Mouse (Mus musculus) kidney, embryonic 14.5 days (tissue): ENCODE results near the gene Cntn2. TPM values are rescaled to one million over a fixed set of nuclear protein-coding genes. Genes with fewer than 3 reads are reported as not detected.

ENCODE experiments used
- ATAC-seq: fragments of 200-750 bp; cut with Nextera tagmentation; 2 replicates; pipeline ENCODE4 v1.8.0; 2017; ENCODE audit warnings: moderate number of reproducible peaks, mild to moderate bottlenecking, moderate TSS enrichment, moderate library complexity; ENCODE audit not compliant: low FRiP score, low TSS enrichment
- H3K27ac ChIP-seq: fragments of 300-500 bp; sonication (generic); 2 replicates; pipeline ENCODE4 v1.5.1; 2014; ENCODE audit warnings: low read depth, mild to moderate bottlenecking, low read length, moderate library complexity, mixed read lengths
- H3K27me3 ChIP-seq: fragments of 300-500 bp; sonication (generic); 2 replicates; pipeline ENCODE4 v1.6.1; 2014; ENCODE audit warnings: mild to moderate bottlenecking, low read length; ENCODE audit not compliant: control insufficient read depth, insufficient read depth
- H3K36me3 ChIP-seq: fragments of 300-500 bp; sonication (generic); 2 replicates; pipeline ENCODE4 v1.6.1; 2014; ENCODE audit warnings: low read length, mixed read lengths; ENCODE audit not compliant: control insufficient read depth, insufficient read depth
- H3K4me1 ChIP-seq: fragments of 300-500 bp; sonication (generic); 2 replicates; pipeline ENCODE4 v1.6.1; 2014; ENCODE audit warnings: low read length, mixed read lengths; ENCODE audit not compliant: control insufficient read depth, insufficient read depth
- H3K4me2 ChIP-seq: fragments of 300-500 bp; sonication (generic); replicated peaks from 2 replicates; pipeline ENCODE4 v1.6.1; 2014; ENCODE audit warnings: low read depth, mild to moderate bottlenecking, low read length
- H3K4me3 ChIP-seq: fragments of 300-500 bp; sonication (generic); 2 replicates; pipeline ENCODE4 v1.5.1; 2014; ENCODE audit warnings: mild to moderate bottlenecking, low read length
- H3K9ac ChIP-seq: fragments of 300-500 bp; sonication (generic); 2 replicates; pipeline ENCODE4 v1.6.1; 2014; ENCODE audit warnings: low read depth, mild to moderate bottlenecking, low read length, moderate library complexity
- H3K9me3 ChIP-seq: fragments of 300-500 bp; sonication (generic); 2 replicates; pipeline ENCODE4 v1.6.1; 2016; ENCODE audit warnings: low read length; ENCODE audit not compliant: control insufficient read depth
- WGBS: fragments of 180-500 bp; shearing (Covaris S2); extraction: QIAGEN DNeasy Blood & Tissue Kit; methylation state at CpG from one replicate; pipeline ENCODE4 v1.1.7; 2014; 5-methylcytosine and 5-hydroxymethylcytosine counted together
- polyA plus RNA-seq: library from polyadenylated mRNA; unstranded; fragments of >200 nt; fragmentation: Nextera tagmentation; extraction: Ambion mirVana; gene quantifications from 2 replicates; pipeline ENCODE4 v1.2.1, GENCODE M21; 2014

The Cntn2 gene
- polyA plus RNA-seq, 1 experiment from 2014 or later: 0.32 TPM

GRCm38 (mm10) chr1:132537736-132538135 is 5.3 kb downstream of the Cntn2 start:
- no peak for ATAC-seq

GRCm38 (mm10) chr1:132536416-132536815 is 6.6 kb downstream of the Cntn2 start:
- 70% methylated on average over 3 of the region's 3 CpGs for WGBS
- peaks cover 5% of the 10 kb centered on the region for H3K4me1 ChIP-seq
- H3K4me3 ChIP-seq: no peak overlapping the region
- no peak overlapping the region for H3K4me2 ChIP-seq
- no peaks in the 10 kb centered on the region for H3K36me3 ChIP-seq
- peaks cover 8% of the 10 kb centered on the region; the same call in 1 of the 2 replicates for H3K27me3 ChIP-seq
- no peak overlapping the region for H3K27ac ChIP-seq
- ATAC-seq: no peak
- no peak overlapping the region for H3K9ac ChIP-seq
- H3K9me3 ChIP-seq: no peaks in the 10 kb centered on the region

More at GRCm38 (mm10) chr1:132537736-132538135, 5.3 kb downstream of the Cntn2 start:
- no peak overlapping the region for H3K27ac ChIP-seq
- H3K36me3 ChIP-seq: no peaks in the 10 kb centered on the region
- peaks cover 21% of the 10 kb centered on the region for H3K27me3 ChIP-seq
- H3K4me3 ChIP-seq: no peak overlapping the region
- H3K9me3 ChIP-seq: no peaks in the 10 kb centered on the region
- peaks cover 18% of the 10 kb centered on the region for H3K4me1 ChIP-seq
- WGBS: 83% methylated on average over 5 of the region's 5 CpGs
- H3K4me2 ChIP-seq: no peak overlapping the region
- no peak overlapping the region for H3K9ac ChIP-seq

GRCm38 (mm10) chr1:132535541-132535940 is 7.5 kb downstream of the Cntn2 start:
- ATAC-seq: no peak
- 93% methylated on average over 4 of the region's 4 CpGs for whole genome bisulfite sequencing
- Histone ChIP-seq H3K27ac (no peak overlapping the region), H3K9ac (no peak overlapping the region), H3K4me3 (no peak overlapping the region), H3K4me2 (no peak overlapping the region), H3K4me1 (0 out of 2 replicates have a peak, but pooled peaks cover 3% of the 10 kb centered on the region), H3K36me3 (no peaks in the 10 kb centered on the region), H3K9me3 (no peaks in the 10 kb centered on the region), H3K27me3 (peaks cover under 1% of the 10 kb centered on the region; the same call in 1 of the 2 replicates)

GRCm38 (mm10) chr1:132533840-132534239 is 9.2 kb downstream of the Cntn2 start:
- WGBS: 3% methylated on average over 8 of the region's 8 CpGs
- H3K27me3 ChIP-seq: no peaks in the 10 kb centered on the region; the same call in 1 of the 2 replicates

GRCm38 (mm10) chr1:132532521-132532920 is 10.5 kb downstream of the Cntn2 start:
- no peak overlapping the region for H3K4me3 ChIP-seq
- WGBS: 60% methylated on average over 9 of the region's 9 CpGs
- 0 out of 2 replicates have a peak, but pooled peaks cover 3% of the 10 kb centered on the region for H3K4me1 ChIP-seq
- ATAC-seq: no peak
- H3K27me3 ChIP-seq: no peaks in the 10 kb centered on the region; the same call in 1 of the 2 replicates
- H3K36me3 ChIP-seq: no peaks in the 10 kb centered on the region
- H3K9me3 ChIP-seq: no peaks in the 10 kb centered on the region
- no peak overlapping the region for H3K27ac ChIP-seq
- no peak overlapping the region for H3K4me2 ChIP-seq
- no peak overlapping the region for H3K9ac ChIP-seq

More at GRCm38 (mm10) chr1:132533840-132534239, 9.2 kb downstream of the Cntn2 start:
- Histone ChIP-seq H3K36me3 (no peaks in the 10 kb centered on the region), H3K4me1 (0 out of 2 replicates have a peak, but pooled peaks cover 3% of the 10 kb centered on the region), H3K9me3 (no peaks in the 10 kb centered on the region), H3K4me3 (no peak overlapping the region), H3K27ac (no peak overlapping the region), H3K9ac (no peak overlapping the region), H3K4me2 (peak overlapping the region; percentile 8; the same call in 1 of the 2 replicates)
- no peak; the same call in 1 of the 2 replicates for ATAC-seq

GRCm38 (mm10) chr1:132530631-132531191 is 12.3 kb downstream of the Cntn2 start:
- Histone ChIP-seq H3K4me3 (no peak overlapping the region), H3K9ac (no peak overlapping the region), H3K4me2 (no peak overlapping the region), H3K27me3 (no peaks in the 10 kb centered on the region; the same call in 1 of the 2 replicates), H3K4me1 (0 out of 2 replicates have a peak, but pooled peaks cover 3% of the 10 kb centered on the region), H3K27ac (no peak overlapping the region), H3K36me3 (no peaks in the 10 kb centered on the region), H3K9me3 (no peaks in the 10 kb centered on the region)
- ATAC-seq: no peak
- 10% methylated on average over 5 of the region's 5 CpGs for WGBS

- WGBS: 82% methylated on average over 19 of the region's 19 CpGs
- Histone ChIP-seq H3K4me1 (0 out of 2 replicates have a peak, but pooled peaks cover 3% of the 10 kb centered on the region), H3K27me3 (no peaks in the 10 kb centered on the region; the same call in 1 of the 2 replicates), H3K9me3 (no peaks in the 10 kb centered on the region), H3K36me3 (no peaks in the 10 kb centered on the region), H3K4me2 (no peak overlapping the region), H3K4me3 (no peak overlapping the region), H3K27ac (no peak overlapping the region), H3K9ac (no peak overlapping the region)
- ATAC-seq: no peak
Observed at GRCm38 (mm10) chr1:132528647-132529334, 14.3 kb downstream of the Cntn2 start.

- no peak for ATAC-seq
Observed at GRCm38 (mm10) chr1:132528071-132528470, 15.0 kb downstream of the Cntn2 start.

GRCm38 (mm10) chr1:132525832-132526231 is 17.2 kb downstream of the Cntn2 start:
- H3K9me3 ChIP-seq: no peaks in the 10 kb centered on the region
- no peak overlapping the region for H3K9ac ChIP-seq
- 0 out of 2 replicates have a peak, but pooled peaks cover 2% of the 10 kb centered on the region for H3K4me1 ChIP-seq
- ATAC-seq: no peak
- no peak overlapping the region for H3K27ac ChIP-seq
- H3K4me2 ChIP-seq: no peak overlapping the region
- WGBS: 5% methylated on average over 10 of the region's 10 CpGs
- H3K4me3 ChIP-seq: no peak overlapping the region
- no peaks in the 10 kb centered on the region for H3K27me3 ChIP-seq
- H3K36me3 ChIP-seq: no peaks in the 10 kb centered on the region

More at GRCm38 (mm10) chr1:132528071-132528470, 15.0 kb downstream of the Cntn2 start:
- WGBS: 94% methylated on average over 13 of the region's 13 CpGs
- H3K9ac ChIP-seq: no peak overlapping the region
- H3K4me1 ChIP-seq: 0 out of 2 replicates have a peak, but pooled peaks cover 3% of the 10 kb centered on the region
- H3K27me3 ChIP-seq: no peaks in the 10 kb centered on the region
- no peak overlapping the region for H3K4me2 ChIP-seq
- no peaks in the 10 kb centered on the region for H3K9me3 ChIP-seq
- H3K4me3 ChIP-seq: no peak overlapping the region
- no peak overlapping the region for H3K27ac ChIP-seq
- no peaks in the 10 kb centered on the region for H3K36me3 ChIP-seq
